Mouse (Mus musculus) CH12.LX (cell line): Measurements from ENCODE around the gene Rap2c. TPM values are rescaled to one million over a fixed set of nuclear protein-coding genes. Genes with fewer than 3 reads are reported as not detected.

ENCODE experiments used
- DNase-seq: peaks from one replicate; pipeline ENCODE4 v3.0.0-alpha.2; 2013; ENCODE audit errors: extremely low read depth
- H3K27ac ChIP-seq: 2 replicates; pipeline ENCODE4 v1.5.1; 2012; ENCODE audit warnings: low read depth, mild to moderate bottlenecking, control low read depth, moderate library complexity; ENCODE audit not compliant: insufficient read depth
- H3K27me3 ChIP-seq: replicated peaks from 2 replicates; pipeline ENCODE3; 2012; ENCODE audit warnings: inconsistent platforms
- H3K36me3 ChIP-seq, 2 experiments: replicated peaks in 1 of 2; 2 replicates each; pipeline versions ENCODE3 to v1.6.1; 2012; ENCODE audit warnings: inconsistent platforms in 1 of 2, low read length in 1 of 2, mild to moderate bottlenecking in 1 of 2, mixed read lengths in 1 of 2, moderate library complexity in 1 of 2; ENCODE audit not compliant: control insufficient read depth in 1 of 2, insufficient read depth in 1 of 2
- H3K4me1 ChIP-seq, 2 experiments: 2 replicates each; pipeline ENCODE4 v1.6.1; 2012; ENCODE audit warnings: inconsistent platforms in 1 of 2, moderate library complexity in 1 of 2; ENCODE audit not compliant: insufficient read depth in 2 of 2, control insufficient read depth in 1 of 2
- H3K4me2 ChIP-seq: 2 replicates; pipeline ENCODE4 v1.6.1; 2012; ENCODE audit warnings: low read depth, mild to moderate bottlenecking, control low read depth; ENCODE audit not compliant: poor library complexity, insufficient read depth, severe bottlenecking
- H3K4me3 ChIP-seq, 3 experiments: fragments of 150-350 bp in 1 of 3; sonication (generic) in 1 of 3; replicated peaks in 1 of 3; 2 replicates each; pipeline versions ENCODE3 to v1.5.1; 2011 to 2012; ENCODE audit warnings: low read depth in 2 of 3, low read length in 2 of 3, mild to moderate bottlenecking in 2 of 3, moderate library complexity in 2 of 3, control low read depth in 1 of 3, improper control_type of control experiment in 1 of 3, inconsistent platforms in 1 of 3, mixed read lengths in 1 of 3; ENCODE audit not compliant: poor library complexity in 1 of 3
- H3K79me2 ChIP-seq: replicated peaks from 2 replicates; pipeline ENCODE4 v1.6.1; 2012; ENCODE audit warnings: mild to moderate bottlenecking, moderate library complexity; ENCODE audit not compliant: control insufficient read depth, poor library complexity, insufficient read depth, severe bottlenecking; ENCODE audit errors: extremely low read depth
- H3K9ac ChIP-seq: 2 replicates; pipeline ENCODE4 v1.6.1; 2012; ENCODE audit warnings: low read depth, mild to moderate bottlenecking, control low read depth, moderate library complexity; ENCODE audit not compliant: insufficient read depth
- H3K9me3 ChIP-seq: replicated peaks from 2 replicates; pipeline ENCODE3; 2012; ENCODE audit warnings: low read length, inconsistent platforms, mixed read lengths
- CHD1 ChIP-seq: IDR thresholded peaks from 2 replicates; pipeline ENCODE4 v1.6.1; 2012; ENCODE audit warnings: low read depth, low read length, improper control_type of control experiment, inconsistent platforms
- CHD2 ChIP-seq: IDR thresholded peaks from 2 replicates; pipeline ENCODE4 v1.6.1; 2011; ENCODE audit warnings: low read length, improper control_type of control experiment
- CTCF ChIP-seq, 2 experiments: IDR thresholded peaks in 1 of 2; conservative IDR thresholded peaks in 1 of 2; 2 replicates each; pipeline ENCODE4 v1.5.1; 2011 to 2012; ENCODE audit warnings: low read depth in 2 of 2, low read length in 2 of 2, improper control_type of control experiment in 1 of 2, inconsistent platforms in 1 of 2, mild to moderate bottlenecking in 1 of 2, moderate library complexity in 1 of 2
- ELF1 ChIP-seq: IDR thresholded peaks from 2 replicates; pipeline ENCODE4 v1.6.1; 2014; ENCODE audit warnings: low read depth, mild to moderate bottlenecking, inconsistent platforms, low read length, improper control_type of control experiment
- EP300 ChIP-seq: IDR thresholded peaks from 2 replicates; pipeline ENCODE4 v1.6.1; 2011; ENCODE audit warnings: low read length, improper control_type of control experiment
- ETS1 ChIP-seq: conservative IDR thresholded peaks from 2 replicates; pipeline ENCODE4 v1.6.1; 2012; ENCODE audit warnings: low read depth, mild to moderate bottlenecking, inconsistent platforms, low read length, improper control_type of control experiment, moderate library complexity
- GABPA ChIP-seq: IDR thresholded peaks from 2 replicates; pipeline ENCODE4 v1.6.1; 2012; ENCODE audit warnings: low read depth, low read length, improper control_type of control experiment, inconsistent platforms; ENCODE audit not compliant: insufficient replicate concordance
- HCFC1 ChIP-seq: IDR thresholded peaks from 2 replicates; pipeline ENCODE4 v1.6.1; 2012; ENCODE audit warnings: low read depth, mild to moderate bottlenecking, inconsistent platforms, low read length, improper control_type of control experiment
- JUN ChIP-seq: IDR thresholded peaks from 2 replicates; pipeline ENCODE4 v1.6.1; 2011; ENCODE audit warnings: low read depth, mild to moderate bottlenecking, low read length, improper control_type of control experiment, moderate library complexity; ENCODE audit not compliant: insufficient read depth
- JUND ChIP-seq: conservative IDR thresholded peaks from 2 replicates; pipeline ENCODE4 v1.6.1; 2011; ENCODE audit warnings: low read depth, low read length, improper control_type of control experiment
- MAFK ChIP-seq: IDR thresholded peaks from 2 replicates; pipeline ENCODE4 v1.6.1; 2011; ENCODE audit warnings: low read length, improper control_type of control experiment; ENCODE audit not compliant: insufficient replicate concordance
- MAX ChIP-seq: IDR thresholded peaks from 2 replicates; pipeline ENCODE4 v1.6.1; 2011; ENCODE audit warnings: low read length, improper control_type of control experiment
- MAZ ChIP-seq: IDR thresholded peaks from 2 replicates; pipeline ENCODE4 v1.6.1; 2012; ENCODE audit warnings: low read depth, mild to moderate bottlenecking, inconsistent platforms, low read length, improper control_type of control experiment, moderate library complexity
- MXI1 ChIP-seq: IDR thresholded peaks from 2 replicates; pipeline ENCODE4 v1.6.1; 2011; ENCODE audit warnings: mild to moderate bottlenecking, low read depth, low read length, improper control_type of control experiment
- NELFE ChIP-seq: IDR thresholded peaks from 2 replicates; pipeline ENCODE4 v1.6.1; 2011; ENCODE audit warnings: low read depth, low read length, improper control_type of control experiment
- NRF1 ChIP-seq: IDR thresholded peaks from 2 replicates; pipeline ENCODE4 v1.6.1; 2014; ENCODE audit warnings: low read depth, mild to moderate bottlenecking, inconsistent platforms, low read length, improper control_type of control experiment, moderate library complexity
- PAX5 ChIP-seq: IDR thresholded peaks from 2 replicates; pipeline ENCODE4 v1.6.1; 2012; ENCODE audit warnings: low read length, inconsistent platforms, mixed read lengths
- POLR2A ChIP-seq: IDR thresholded peaks from 2 replicates; pipeline ENCODE4 v1.6.1; 2011; ENCODE audit warnings: low read depth, mild to moderate bottlenecking, improper control_type of control experiment, low read length
- RCOR1 ChIP-seq: conservative IDR thresholded peaks from 2 replicates; pipeline ENCODE4 v1.6.1; 2012; ENCODE audit warnings: low read depth, mild to moderate bottlenecking, inconsistent platforms, low read length, improper control_type of control experiment
- SIN3A ChIP-seq: IDR thresholded peaks from 2 replicates; pipeline ENCODE4 v1.6.1; 2012; ENCODE audit warnings: low read length, improper control_type of control experiment, inconsistent platforms
- SMC3 ChIP-seq: IDR thresholded peaks from 2 replicates; pipeline ENCODE4 v1.6.1; 2011; ENCODE audit warnings: low read depth, low read length, improper control_type of control experiment
- TCF12 ChIP-seq: IDR thresholded peaks from 2 replicates; pipeline ENCODE4 v1.6.1; 2014; ENCODE audit warnings: low read depth, mild to moderate bottlenecking, inconsistent platforms, low read length, improper control_type of control experiment
- UBTF ChIP-seq: IDR thresholded peaks from 2 replicates; pipeline ENCODE4 v1.6.1; 2012; ENCODE audit warnings: low read depth, mild to moderate bottlenecking, inconsistent platforms, low read length, improper control_type of control experiment, moderate library complexity
- USF1 ChIP-seq: IDR thresholded peaks from 2 replicates; pipeline ENCODE4 v1.6.1; 2014; ENCODE audit warnings: low read depth, mild to moderate bottlenecking, inconsistent platforms, low read length, improper control_type of control experiment
- USF2 ChIP-seq: conservative IDR thresholded peaks from 2 replicates; pipeline ENCODE4 v1.6.1; 2011; ENCODE audit warnings: low read depth, low read length, improper control_type of control experiment
- ZKSCAN1 ChIP-seq: IDR thresholded peaks from 2 replicates; pipeline ENCODE4 v1.6.1; 2012; ENCODE audit warnings: low read depth, inconsistent platforms, low read length, improper control_type of control experiment, borderline replicate concordance
- ZMIZ1 ChIP-seq: IDR thresholded peaks from 2 replicates; pipeline ENCODE4 v1.6.1; 2012; ENCODE audit warnings: low read depth, mild to moderate bottlenecking, inconsistent platforms, low read length, improper control_type of control experiment
- dilution Hi-C: fragments of 300-500 bp; cut with MboI; formaldehyde crosslinking; loops from 2 replicates; pipeline ENCODE4 v1.14.3; 2020; ENCODE audit warnings: low sequenced_read_pairs; ENCODE audit not compliant: extremely low pct_unique_long_range_greater_than_20kb, extremely low pct_ligation_motif_present
- in situ Hi-C: fragments of 300-500 bp; cut with MboI; formaldehyde crosslinking; loops from 3 replicates; pipeline ENCODE4 v1.14.3; 2019; ENCODE audit warnings: low sequenced_read_pairs, low pct_ligation_motif_present, low pct_unique_long_range_greater_than_20kb, mixed read lengths
- polyA plus RNA-seq: library from polyadenylated mRNA; unstranded; fragments of >175 nt; gene quantifications from 2 replicates; pipeline ENCODE4 v1.2.1, GENCODE M21; 2012; ENCODE audit warnings: low read depth; ENCODE audit not compliant: insufficient read length
- total RNA-seq, 2 experiments: library from RNA; depleted of rRNA; stranded (reverse); fragments of 300-350 nt in 1 of 2; fragments of >200 nt in 1 of 2; gene quantifications; 2 replicates each; pipeline ENCODE4 v1.2.3; 2012 to 2014

The Rap2c gene
- total and polyA plus RNA-seq, 3 experiments = 10.0 to 31.7 (median 28.8) TPM

DNA sequence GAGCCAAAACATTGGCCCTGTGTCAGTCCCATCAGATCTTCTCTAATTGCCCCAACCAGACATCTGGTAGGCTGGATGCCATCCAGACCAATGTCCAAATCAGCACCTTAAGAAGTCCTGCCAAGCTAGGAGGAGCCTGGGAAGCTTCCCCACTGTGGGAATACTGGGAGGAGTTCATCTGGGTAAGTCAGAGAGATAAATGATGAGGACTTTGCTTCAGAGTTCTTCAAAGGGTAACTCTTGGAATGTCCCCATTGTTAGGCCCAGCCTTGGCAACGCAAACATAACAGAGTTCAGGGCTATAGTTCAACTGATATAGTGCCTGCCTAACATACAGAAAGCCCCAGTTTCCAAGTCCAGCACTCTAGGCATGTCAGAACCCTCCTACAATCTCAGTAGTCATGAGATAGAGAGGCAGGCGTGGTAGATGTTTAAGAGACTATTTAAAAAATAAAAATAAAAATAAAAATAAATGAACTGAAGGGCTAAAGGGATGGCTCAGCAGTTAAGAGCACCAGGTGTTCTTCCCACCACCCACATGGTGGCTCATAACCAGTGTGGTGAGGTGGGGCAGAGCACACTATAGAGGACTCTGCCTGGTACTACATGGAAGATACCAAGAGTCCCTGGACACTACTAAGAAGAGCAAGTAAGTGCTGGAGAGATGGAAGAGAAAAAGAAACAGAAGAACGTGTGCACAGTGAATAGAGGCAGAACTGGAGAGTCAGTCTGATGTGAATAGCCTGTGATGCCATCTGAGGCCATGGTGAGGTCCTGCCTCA lies 34.1 kb upstream of the Rap2c start:
- no peaks in the 10 kb centered on the region for H3K79me2 ChIP-seq
- dilution Hi-C loops = no loop called here
- in situ Hi-C loops = no loop called here
- no peaks in the 10 kb centered on the region for H3K4me1 ChIP-seq
- no peaks in the 10 kb centered on the region for H3K36me3 ChIP-seq
- no peak overlapping the region for H3K27ac ChIP-seq
- no peak overlapping the region for H3K4me3 ChIP-seq
- no peak overlapping the region for H3K9ac ChIP-seq
- no peak for TF ChIP-seq ZKSCAN1
- TF ChIP-seq GABPA = no peak
- no peak for TF ChIP-seq JUN
- no peak for TF ChIP-seq SIN3A
- TF ChIP-seq MAX = no peak
- no peak for TF ChIP-seq ETS1
- no peak for TF ChIP-seq ELF1
- TF ChIP-seq CHD1 = no peak
- no peak for TF ChIP-seq RCOR1
- no peak for TF ChIP-seq CHD2
- no peak for TF ChIP-seq MXI1
- TF ChIP-seq NELFE = no peak
- no peak for TF ChIP-seq UBTF
- TF ChIP-seq CTCF (conservative IDR thresholded peaks at IDR 0.05 in 1 of 2, IDR thresholded peaks at IDR 0.05 in 1 of 2; ENCODE audit: low read depth in 2 of 2, low read length in 2 of 2) = no peak
- no peak for TF ChIP-seq MAFK
- no peak for TF ChIP-seq NRF1
- no peak for TF ChIP-seq PAX5
- TF ChIP-seq USF1 = no peak
- TF ChIP-seq HCFC1 = no peak
- TF ChIP-seq JUND = no peak
- no peaks in the 10 kb centered on the region for H3K27me3 ChIP-seq
- DNase-seq = no peak
- no peaks in the 10 kb centered on the region for H3K9me3 ChIP-seq
- no peak overlapping the region for H3K4me2 ChIP-seq

DNA sequence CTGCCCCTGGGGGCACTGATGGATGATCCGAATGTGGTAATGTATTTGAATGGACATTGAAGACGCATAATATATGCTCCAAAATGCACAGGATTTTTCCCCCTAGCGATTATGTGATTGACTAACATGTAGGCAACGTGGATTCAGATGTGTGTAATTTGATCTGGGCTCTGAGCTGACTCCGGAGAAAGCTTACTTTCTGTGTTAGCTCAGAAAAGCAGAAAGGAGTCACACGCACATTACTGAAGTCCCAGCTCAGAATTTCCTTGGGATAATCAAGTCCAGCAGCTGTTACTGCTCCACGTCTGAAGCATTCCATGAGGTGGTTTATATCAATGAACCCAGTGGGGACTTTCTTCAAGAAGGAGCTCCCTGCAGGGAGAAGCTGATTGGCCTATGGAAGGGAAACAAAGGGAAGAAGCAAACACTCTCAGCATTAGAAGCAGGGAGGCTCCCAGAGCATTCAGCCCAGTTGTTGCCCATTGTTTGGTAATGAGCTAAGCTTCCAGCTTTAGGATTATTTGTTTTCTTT lies 17.9 kb upstream of the Rap2c start:
- no peak overlapping the region for H3K4me2 ChIP-seq
- dilution Hi-C loops = no loop called here

More for the DNA sequence above, 17.9 kb upstream of the Rap2c start:
- Histone ChIP-seq H3K27me3 (no peaks in the 10 kb centered on the region), H3K36me3 (no peaks in the 10 kb centered on the region), H3K4me3 (no peak overlapping the region), H3K27ac (no peak overlapping the region), H3K4me1 (no peaks in the 10 kb centered on the region), H3K9ac (no peak overlapping the region), H3K9me3 (no peaks in the 10 kb centered on the region), H3K79me2 (no peaks in the 10 kb centered on the region)
- in situ Hi-C loops = no loop called here
- TF ChIP-seq SMC3 (no peak), HCFC1 (no peak), ZKSCAN1 (no peak), JUND (no peak), JUN (no peak), USF2 (no peak), USF1 (no peak), ZMIZ1 (no peak), EP300 (no peak), NELFE (no peak), MAX (no peak), TCF12 (no peak), RCOR1 (no peak), MAZ (no peak), CTCF (conservative IDR thresholded peaks at IDR 0.05 in 1 of 2, IDR thresholded peaks at IDR 0.05 in 1 of 2; ENCODE audit: low read depth in 2 of 2, low read length in 2 of 2) (no peak), ELF1 (no peak), CHD1 (no peak), POLR2A (no peak)
- no peak for DNase-seq
